Mouse (Mus musculus): ENCODE data around the gene Gm20403.

DNA sequence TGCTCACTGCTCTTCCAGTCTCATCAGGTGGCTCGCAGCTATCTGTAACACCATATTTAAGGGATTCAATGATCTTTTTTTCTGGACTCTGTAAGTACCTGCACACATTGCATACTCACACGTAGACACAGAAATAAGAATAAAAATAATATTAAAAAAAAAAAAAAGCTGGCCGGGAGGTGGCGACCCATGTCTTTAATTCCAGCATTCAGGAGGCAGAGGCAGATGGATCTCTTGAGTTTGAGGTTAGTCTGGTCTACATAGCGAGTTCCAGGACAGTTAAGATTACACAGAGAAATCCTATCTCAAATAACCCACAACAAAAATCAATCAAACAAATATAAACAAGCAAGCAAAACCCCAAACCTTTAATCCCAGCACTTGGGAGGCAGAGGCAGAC is 17.5 kb upstream of the Gm20403 start:
- TF ChIP-seq CTCF (IDR thresholded peaks at IDR 0.05; ENCODE audit: borderline replicate concordance, control insufficient read depth, extremely low read depth, insufficient read depth, low read length, poor library complexity) (no peak), POLR2A (IDR thresholded peaks at IDR 0.05; ENCODE audit: control insufficient read depth, extremely low read depth, insufficient read depth, low read length, poor library complexity) (no peak)
